In genomic region chr3:28697797-28698196, GRCm38 (mm10) we compare ENCODE assay signal across 22 mouse cellular contexts. TPM values are rescaled to one million over a fixed set of nuclear protein-coding genes. Genes with fewer than 3 reads are reported as not detected.
A peak's percentile ranks its signal among the peaks of the same experiment; 100 is the strongest.
DNase-seq lines count a peak whose midpoint lies in the region; ATAC-seq and TF ChIP-seq lines count a peak whose summit lies in the region.
"Had no signal": no experiment of that assay in that cellular context is flagged by ENCODE, and none has a peak within 500 bp of the region (broad histone marks: within the 10 kb centered on the region; RNA-seq: fewer than 3 reads in every experiment).

Slc2a2 (plus strand) TSS chr3:28697903.

- DNase-seq in adrenal gland, postnatal 10 days: no peak
- DNase-seq in adrenal gland, postnatal 36 days: no peak
- peak; percentile 4 for DNase-seq in kidney, postnatal 0 days (ENCODE audit: low spot score)
- no peak for DNase-seq in liver, embryonic 14.5 days (ENCODE audit: low read depth in 3 of 3, low spot score in 3 of 3)
- DNase-seq in gastrocnemius, postnatal 4 days (ENCODE audit: low spot score in 2 of 2): no peak
- no peak for DNase-seq in urinary bladder, adult 18-20 months (ENCODE audit: low spot score in 2 of 2)
- DNase-seq: cerebellum, adult 18-20 months; heart, adult 2 months; lung, postnatal 10 days had no signal

- WGBS in intestine, postnatal 0 days: 80% methylated on average over 2 of the region's 2 CpGs
- WGBS in kidney, postnatal 0 days: 83% methylated on average over 2 of the region's 2 CpGs
- 49% methylated on average over 2 of the region's 2 CpGs for WGBS in liver, embryonic 14.5 days (ENCODE audit: insufficient replicate concordance)
- 90% methylated on average over 2 of the region's 2 CpGs for WGBS in hindbrain, embryonic 13.5 days

- no peaks in the 10 kb centered on the region for H3K27me3 ChIP-seq in intestine, postnatal 0 days (replicated peaks; ENCODE audit: control insufficient read depth, insufficient read depth, low read length)
- H3K27me3 ChIP-seq in kidney, postnatal 0 days (ENCODE audit: insufficient read depth, low read length): no peaks in the 10 kb centered on the region
- no peaks in the 10 kb centered on the region for H3K27me3 ChIP-seq in liver, embryonic 14.5 days (ENCODE audit: control insufficient read depth, insufficient read depth, low read length)
- H3K27me3 ChIP-seq in hindbrain, embryonic 13.5 days: no peaks in the 10 kb centered on the region
- H3K27me3 ChIP-seq: embryonic facial prominence, embryonic 12.5 days; heart, embryonic 15.5 days had no signal

- H3K4me3 ChIP-seq in intestine, postnatal 0 days (ENCODE audit: low read depth, low read length): peak within 1 kb of the TSS; percentile 17
- no peak within 1 kb of the TSS for H3K4me3 ChIP-seq in kidney, postnatal 0 days (replicated peaks; ENCODE audit: low read depth, low read length)
- H3K4me3 ChIP-seq in liver, embryonic 14.5 days (ENCODE audit: insufficient read depth in 1 of 2, low read depth in 2 of 2, low read length in 2 of 2): peak within 1 kb of the TSS; percentile 32 to 45
- no peak within 1 kb of the TSS for H3K4me3 ChIP-seq in hindbrain, embryonic 13.5 days
- H3K4me3 ChIP-seq: embryonic facial prominence, embryonic 12.5 days; heart, adult 2 months; heart, embryonic 15.5 days; hindbrain, embryonic 10.5 days; megakaryocyte, embryonic 14.5 days had no signal

- H3K4me2 ChIP-seq in intestine, postnatal 0 days (replicated peaks; ENCODE audit: low read depth): peak within 1 kb of the TSS; percentile 40
- H3K4me2 ChIP-seq in kidney, postnatal 0 days (ENCODE audit: low read length): peak within 1 kb of the TSS; percentile 9; the same call in 1 of the 2 replicates
- H3K4me2 ChIP-seq in liver, embryonic 14.5 days (ENCODE audit: low read depth): peak within 1 kb of the TSS; percentile 41
- no peak within 1 kb of the TSS for H3K4me2 ChIP-seq in hindbrain, embryonic 13.5 days
- H3K4me2 ChIP-seq: embryonic facial prominence, embryonic 12.5 days; heart, embryonic 15.5 days had no signal

- H3K36me3 ChIP-seq in intestine, postnatal 0 days (ENCODE audit: control insufficient read depth, insufficient read depth): no peaks in the 10 kb centered on the region
- no peaks in the 10 kb centered on the region for H3K36me3 ChIP-seq in kidney, postnatal 0 days (ENCODE audit: insufficient read depth, low read length)
- no peaks in the 10 kb centered on the region for H3K36me3 ChIP-seq in liver, embryonic 14.5 days (replicated peaks; ENCODE audit: control insufficient read depth, insufficient read depth, low read depth)
- H3K36me3 ChIP-seq in hindbrain, embryonic 13.5 days: no peaks in the 10 kb centered on the region
- H3K36me3 ChIP-seq: embryonic facial prominence, embryonic 12.5 days; G1E; heart, embryonic 15.5 days; hindbrain, embryonic 10.5 days had no signal

- peak within 1 kb of the TSS; percentile 93 for H3K27ac ChIP-seq in intestine, postnatal 0 days (ENCODE audit: low read depth, low read length)
- peak within 1 kb of the TSS; percentile 39 for H3K27ac ChIP-seq in kidney, postnatal 0 days
- H3K27ac ChIP-seq in liver, embryonic 14.5 days: peak within 1 kb of the TSS; percentile 6
- no peak within 1 kb of the TSS for H3K27ac ChIP-seq in hindbrain, embryonic 13.5 days
- H3K27ac ChIP-seq: embryonic facial prominence, embryonic 12.5 days; heart, adult 2 months; heart, embryonic 15.5 days; hindbrain, embryonic 10.5 days had no signal

- no peaks in the 10 kb centered on the region for H3K4me1 ChIP-seq in intestine, postnatal 0 days (replicated peaks; ENCODE audit: control insufficient read depth, insufficient read depth, low read length)
- H3K4me1 ChIP-seq in kidney, postnatal 0 days (replicated peaks; ENCODE audit: insufficient read depth, low read length): no peaks in the 10 kb centered on the region
- H3K4me1 ChIP-seq in liver, embryonic 14.5 days (replicated peaks; ENCODE audit: control insufficient read depth in 2 of 2, insufficient read depth in 2 of 2, low read length in 1 of 2): peaks cover 0 to 2% of the 10 kb centered on the region in 2 experiments; a peak in 2 of 4 replicates
- no peaks in the 10 kb centered on the region for H3K4me1 ChIP-seq in hindbrain, embryonic 13.5 days (replicated peaks)
- H3K4me1 ChIP-seq: embryonic facial prominence, embryonic 12.5 days; heart, embryonic 15.5 days; megakaryocyte, embryonic 14.5 days had no signal

- H3K9me3 ChIP-seq in intestine, postnatal 0 days (ENCODE audit: control insufficient read depth): no peaks in the 10 kb centered on the region
- no peaks in the 10 kb centered on the region for H3K9me3 ChIP-seq in kidney, postnatal 0 days (replicated peaks; ENCODE audit: low read length)
- H3K9me3 ChIP-seq in liver, embryonic 14.5 days (ENCODE audit: control insufficient read depth, low read length): no peaks in the 10 kb centered on the region
- no peaks in the 10 kb centered on the region for H3K9me3 ChIP-seq in hindbrain, embryonic 13.5 days
- H3K9me3 ChIP-seq: embryonic facial prominence, embryonic 12.5 days; G1E; heart, embryonic 15.5 days; megakaryocyte, embryonic 14.5 days had no signal

- no peak for TF ChIP-seq CTCF in intestine, postnatal 0 days (IDR thresholded peaks at IDR 0.05; ENCODE audit: low read depth)
- no peak for TF ChIP-seq CTCF in kidney, postnatal 0 days (IDR thresholded peaks at IDR 0.05; ENCODE audit: low read depth)
- TF ChIP-seq CTCF in liver, embryonic 14.5 days (IDR thresholded peaks at IDR 0.05; ENCODE audit: low read depth): no peak

- peak within 1 kb of the TSS; percentile 41 for H3K9ac ChIP-seq in intestine, postnatal 0 days (ENCODE audit: low read depth, low read length)
- no peak within 1 kb of the TSS for H3K9ac ChIP-seq in kidney, postnatal 0 days (ENCODE audit: low read depth, low read length)
- H3K9ac ChIP-seq in liver, embryonic 14.5 days (replicated peaks): no peak within 1 kb of the TSS
- H3K9ac ChIP-seq in hindbrain, embryonic 13.5 days: no peak within 1 kb of the TSS
- H3K9ac ChIP-seq: embryonic facial prominence, embryonic 12.5 days; heart, embryonic 15.5 days had no signal

- no peak for ATAC-seq in intestine, postnatal 0 days
- ATAC-seq in kidney, postnatal 0 days (replicated peaks; ENCODE audit: low FRiP score, low read depth): peak; percentile 69; the same call in 1 of the 2 replicates
- peak; percentile 43; the same call in 1 of the 2 replicates for ATAC-seq in liver, embryonic 14.5 days (ENCODE audit: insufficient read depth)
- ATAC-seq in hindbrain, embryonic 13.5 days (ENCODE audit: low FRiP score): no peak
- ATAC-seq: CD4-positive, CD25-positive, alpha-beta regulatory T cell, adult 4 months; midbrain, embryonic 16.5 days had no signal

- no peak for TF ChIP-seq EP300 in liver, embryonic 14.5 days (IDR thresholded peaks at IDR 0.05; ENCODE audit: low read depth)

RNA-seq across cellular contexts. Expression of gene Slc2a2, which starts in this region (rescaled TPM):
- 10 to 100 TPM; 16.7 to 50.5 TPM for total RNA-seq in adrenal gland, postnatal 10 days (2021)
- not detected for total RNA-seq in adrenal gland, postnatal 36 days (2021)
- polyA plus RNA-seq in intestine, postnatal 0 days (2015; fragmentation: Nextera tagmentation; extraction: Ambion mirVana): 106 TPM in 2 replicates
- 45.8 and 48.8 TPM in 2 replicates for polyA plus RNA-seq in kidney, postnatal 0 days (2015; fragmentation: Nextera tagmentation; extraction: Ambion mirVana)
- 7.6 and 9.4 TPM in 2 replicates for polyA plus RNA-seq in liver, embryonic 14.5 days (2012; rRNA removed)
- polyA plus RNA-seq in liver, embryonic 14.5 days (2014; fragmentation: Nextera tagmentation; extraction: Ambion mirVana): 24.4 and 26.3 TPM in 2 replicates
- 0.04 TPM in 1 of 2 replicates, not detected in the other for polyA plus RNA-seq in hindbrain, embryonic 13.5 days (2015; fragmentation: Nextera tagmentation; extraction: Ambion mirVana)
- under 1 TPM in 1 of 2 experiments, not detected in 1; 0.36 TPM for total RNA-seq in gastrocnemius, postnatal 4 days (2021)
- total RNA-seq: gastrocnemius, adult 8-10 months; layer of hippocampus, postnatal 10 days; left cerebral cortex, postnatal 14 days had no signal
- polyA plus RNA-seq: CD4-positive, CD25-positive, alpha-beta regulatory T cell, adult 4 months; hindbrain, embryonic 10.5 days; neural tube, embryonic 11.5 days had no signal

Comparison
In these comparisons a context has a peak if more than half of its experiments do, and no peak if none do; other contexts are left out.
1. RNA of gene Slc2a2 (total RNA-seq): 16.7 to 50.5 TPM in adrenal gland, postnatal 10 days; 0.36 TPM in gastrocnemius, postnatal 4 days and not detected in adrenal gland, postnatal 36 days; every median in the first group is over 10 times any median in the second.
2. ATAC-seq: peak in kidney, postnatal 0 days (single experiment) and liver, embryonic 14.5 days (single experiment); none in intestine, postnatal 0 days (single experiment) and hindbrain, embryonic 13.5 days (single experiment).
3. H3K4me3 ChIP-seq: peak in intestine, postnatal 0 days (single experiment) and liver, embryonic 14.5 days (2 of 2); none in kidney, postnatal 0 days (single experiment) and hindbrain, embryonic 13.5 days (single experiment).